Mouse (Mus musculus): ENCODE measurements around the gene Ankrd22. TPM values are rescaled to one million over a fixed set of nuclear protein-coding genes. Genes with fewer than 3 reads are reported as not detected.
"Not testable (repeated sequence)": the region's sequence is repeated elsewhere in the genome, so short reads cannot be mapped to it uniquely, and the experiment has no call there.

The Ankrd22 gene
- total RNA-seq (2014; fragmentation: Nextera tagmentation): 0.26 TPM in 1 of 2 replicates, not detected in the other
- total RNA-seq (2017): 0.98 and 2.0 TPM in 2 replicates

DNA sequence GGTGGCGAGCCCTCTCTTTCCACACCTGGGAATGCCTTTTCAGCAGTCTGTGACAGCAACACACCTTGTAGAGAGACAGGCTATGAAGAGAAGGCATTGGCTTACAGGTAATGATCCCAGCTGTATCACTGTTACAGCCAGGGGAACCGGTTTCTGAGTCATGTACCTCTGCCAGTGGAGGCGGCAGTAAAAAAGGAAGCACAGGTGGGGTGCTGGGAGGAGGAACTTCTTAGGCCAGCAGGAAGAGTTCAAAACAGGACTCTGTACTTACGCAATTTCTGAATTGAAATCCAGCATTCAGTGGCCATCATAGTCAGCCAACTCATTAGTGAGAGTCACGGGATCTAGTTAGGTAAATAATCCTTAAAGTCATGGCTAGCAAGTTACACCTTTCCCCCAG lies at the start of gene Ankrd22:
TSS of gene Ankrd22 (minus strand) at position 163 of the 400 bp plus-strand sequence.
- ATAC-seq (replicated peaks; ENCODE audit: poor library complexity, severe bottlenecking): peak; percentile 71

DNA sequence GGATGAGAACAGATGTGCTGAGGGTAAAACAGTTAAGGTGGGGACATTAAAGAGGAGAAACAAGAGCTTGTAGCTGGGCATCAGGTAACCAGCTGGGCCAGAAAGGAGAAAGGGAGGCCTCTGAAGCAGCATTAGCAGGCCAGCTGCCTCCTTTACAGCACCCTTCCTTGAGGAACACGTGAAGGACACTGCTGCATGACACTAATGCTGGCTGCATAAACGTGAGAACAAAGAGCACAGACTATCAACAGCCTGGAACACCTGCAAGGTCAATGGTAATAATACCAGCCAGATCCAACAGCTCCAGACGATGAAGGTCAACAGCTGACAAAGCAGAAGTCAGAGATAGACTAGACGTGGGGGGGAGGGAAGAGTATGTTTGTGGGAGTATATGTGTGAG lies 48.3 kb upstream of the Ankrd22 start:
- no peak for ATAC-seq (replicated peaks; ENCODE audit: poor library complexity, severe bottlenecking)

DNA sequence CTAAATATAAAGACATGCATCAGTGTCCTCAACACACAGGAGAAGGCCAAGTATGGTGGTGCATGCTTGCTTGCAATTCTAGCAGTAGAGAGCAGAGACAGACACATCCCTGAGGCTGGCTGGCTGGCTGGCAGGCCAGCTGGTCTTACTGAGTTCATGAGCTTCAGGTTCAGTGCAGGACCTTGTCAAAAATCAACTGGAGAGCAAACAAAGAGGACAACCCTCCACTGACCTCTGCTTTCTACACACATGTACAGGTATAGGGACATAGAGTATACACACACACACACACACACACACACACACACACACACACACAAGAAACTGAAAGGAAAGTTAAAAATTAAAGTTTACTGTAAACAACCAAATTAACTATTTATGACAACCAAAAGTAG lies 47.4 kb upstream of the Ankrd22 start:
- ATAC-seq (replicated peaks; ENCODE audit: poor library complexity, severe bottlenecking): no peak

DNA sequence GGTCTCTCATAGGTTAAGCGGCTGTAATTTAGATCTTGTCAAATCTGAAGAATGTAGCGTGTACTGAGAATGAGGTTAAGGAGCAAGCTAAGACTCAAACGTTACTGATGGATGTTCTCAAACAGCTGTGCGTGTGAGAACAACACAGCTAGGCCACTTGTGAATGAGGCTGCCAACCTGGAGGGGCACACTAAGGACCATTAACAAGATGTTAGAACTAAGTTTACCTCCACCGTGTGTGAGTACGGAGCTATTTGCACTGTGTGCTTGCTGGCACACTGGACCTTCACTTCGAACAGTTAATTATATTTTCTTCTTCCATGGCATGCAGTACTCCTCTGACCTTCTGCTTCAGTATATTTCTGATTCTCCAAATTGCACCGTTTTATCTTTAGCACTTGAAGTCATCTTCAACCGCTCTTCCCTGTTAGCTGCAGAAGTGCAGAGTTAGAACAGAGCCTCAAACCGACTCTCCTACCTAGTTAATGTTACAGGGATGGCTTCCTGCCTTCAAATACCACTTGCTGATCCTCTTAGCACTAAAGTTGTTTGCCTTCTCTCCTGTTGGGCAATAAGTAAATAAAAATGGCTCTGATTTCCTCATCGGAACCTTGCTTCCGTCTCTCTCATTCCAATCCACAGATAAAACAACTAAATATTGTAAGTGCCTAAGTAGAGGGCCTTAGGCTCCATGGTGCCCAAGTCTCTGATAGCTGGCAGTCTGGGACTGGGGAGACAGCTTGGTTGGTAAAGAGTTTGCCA lies 46.8 kb upstream of the Ankrd22 start:
- no peak for ATAC-seq (replicated peaks; ENCODE audit: poor library complexity, severe bottlenecking)

DNA sequence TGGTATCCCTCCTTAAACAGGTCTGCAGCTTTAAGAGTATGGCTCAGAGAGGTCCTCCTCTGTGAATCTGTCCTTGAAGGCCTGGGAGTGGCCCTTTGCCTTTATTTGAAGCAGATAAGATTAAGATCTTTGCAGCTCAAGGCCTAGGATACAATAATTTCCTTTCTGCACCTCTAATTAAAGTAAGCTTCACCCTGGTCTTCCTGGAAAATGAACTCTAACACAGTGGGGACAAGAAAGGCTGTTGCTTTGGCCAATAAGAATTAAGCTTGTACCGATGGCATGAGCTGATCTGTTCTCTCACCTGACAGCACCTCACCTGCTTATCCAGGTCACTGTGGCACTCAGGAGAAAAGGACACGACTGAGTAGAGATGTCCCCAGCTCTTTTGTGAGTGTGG lies 45.0 kb upstream of the Ankrd22 start:
- no peak for ATAC-seq (replicated peaks; ENCODE audit: poor library complexity, severe bottlenecking)

DNA sequence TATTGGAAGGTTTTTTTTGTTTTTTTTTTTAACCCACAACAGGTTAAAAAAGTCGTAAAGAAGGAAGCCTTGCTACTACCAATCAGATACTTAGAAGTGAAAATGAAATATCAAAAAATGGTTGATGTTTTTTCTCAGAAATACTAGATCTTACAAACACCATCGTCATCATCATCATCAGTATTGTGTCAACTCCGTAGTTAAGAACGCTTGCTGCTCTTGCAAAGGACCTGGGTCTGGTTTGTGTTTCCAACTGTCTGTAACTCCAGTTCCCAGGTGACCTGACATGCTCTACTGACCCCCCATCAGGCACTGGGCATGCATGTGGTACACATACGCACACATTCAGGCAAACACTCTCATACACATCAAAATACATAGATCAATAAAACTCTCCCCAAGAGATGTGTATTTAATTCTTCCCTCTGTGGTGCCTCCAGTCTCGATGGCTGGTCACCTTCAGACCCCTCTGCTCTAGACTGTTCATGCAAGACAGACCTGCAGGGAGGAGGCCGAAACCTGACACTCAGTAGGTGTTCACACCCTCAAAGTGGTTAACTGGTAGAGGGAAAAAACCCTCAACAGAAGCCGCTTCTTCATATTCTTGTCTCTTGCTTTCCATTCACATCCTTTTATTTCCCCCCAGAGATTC lies 44.2 kb upstream of the Ankrd22 start:
- ATAC-seq (replicated peaks; ENCODE audit: poor library complexity, severe bottlenecking): no peak

DNA sequence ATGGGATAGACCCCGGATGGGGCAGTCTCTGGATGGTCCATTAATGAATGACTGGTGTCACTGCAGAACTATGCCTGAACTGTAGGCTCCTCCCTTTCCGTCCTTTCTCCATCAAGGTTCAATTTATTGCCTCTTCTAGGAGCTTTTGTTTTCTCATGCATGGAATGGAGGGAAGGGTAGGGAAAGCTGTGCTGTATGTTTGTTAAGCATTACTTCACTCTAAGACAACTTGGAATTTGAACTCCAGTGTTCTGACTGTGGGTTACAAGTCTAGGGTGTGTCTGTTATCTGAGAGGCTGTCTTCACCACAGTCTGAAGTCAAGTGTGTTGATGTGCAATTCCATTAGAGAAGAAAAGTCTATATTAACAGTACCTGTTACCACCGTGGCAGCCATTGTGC lies 43.2 kb upstream of the Ankrd22 start:
- no peak for ATAC-seq (replicated peaks; ENCODE audit: poor library complexity, severe bottlenecking)

DNA sequence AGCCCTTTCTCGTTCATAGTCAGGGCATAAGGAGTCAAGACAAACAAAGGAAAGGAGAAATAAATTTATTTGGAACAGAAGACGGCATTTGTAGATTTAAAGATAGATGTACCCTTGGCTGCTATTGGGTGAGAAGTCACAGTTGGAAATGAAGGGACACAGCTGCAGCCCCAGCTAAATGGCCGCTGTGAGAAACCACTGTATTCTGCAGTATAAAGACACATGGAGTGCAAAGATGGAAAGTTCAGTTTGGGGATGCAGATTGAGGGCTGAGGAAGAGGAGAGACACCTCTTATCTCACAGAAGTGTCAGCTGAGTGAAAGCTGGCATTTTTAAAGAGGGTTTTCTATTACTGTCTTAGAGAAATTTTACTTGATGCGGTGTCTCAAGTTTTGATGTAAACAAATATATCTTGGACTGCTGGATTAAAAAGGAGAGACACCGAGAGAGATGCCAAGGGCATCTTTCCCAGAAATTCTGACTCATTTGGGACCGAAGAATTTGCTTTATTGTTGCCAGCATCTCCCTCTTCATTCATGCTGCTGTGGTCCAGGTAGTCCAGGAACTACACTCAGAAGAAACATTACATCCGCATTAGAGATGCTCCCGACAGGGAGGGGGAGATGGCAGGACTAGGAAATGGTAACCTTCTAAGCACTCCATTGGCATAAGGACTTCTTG lies 41.0 kb upstream of the Ankrd22 start:
- no peak for ATAC-seq (replicated peaks; ENCODE audit: poor library complexity, severe bottlenecking)

DNA sequence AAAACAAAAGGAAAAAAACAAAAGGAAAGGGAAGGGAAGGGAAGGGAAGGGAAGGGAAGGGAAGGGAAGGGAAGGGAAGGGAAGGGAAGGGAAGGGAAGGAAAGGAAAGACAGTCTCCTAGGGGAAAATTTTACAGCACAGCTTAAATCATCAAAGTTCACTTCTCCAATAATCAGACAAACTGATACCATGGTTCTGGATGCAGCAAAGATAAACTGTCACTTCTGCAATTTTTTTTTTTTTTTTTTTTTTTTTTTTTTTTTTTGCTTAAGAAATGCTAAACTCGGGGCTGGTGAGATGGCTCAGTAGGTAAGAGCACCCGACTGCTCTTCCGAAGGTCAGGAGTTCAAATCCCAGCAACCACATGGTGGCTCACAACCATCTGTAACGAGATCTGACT lies 40.3 kb upstream of the Ankrd22 start:
- ATAC-seq (replicated peaks; ENCODE audit: poor library complexity, severe bottlenecking): not testable (repeated sequence)

DNA sequence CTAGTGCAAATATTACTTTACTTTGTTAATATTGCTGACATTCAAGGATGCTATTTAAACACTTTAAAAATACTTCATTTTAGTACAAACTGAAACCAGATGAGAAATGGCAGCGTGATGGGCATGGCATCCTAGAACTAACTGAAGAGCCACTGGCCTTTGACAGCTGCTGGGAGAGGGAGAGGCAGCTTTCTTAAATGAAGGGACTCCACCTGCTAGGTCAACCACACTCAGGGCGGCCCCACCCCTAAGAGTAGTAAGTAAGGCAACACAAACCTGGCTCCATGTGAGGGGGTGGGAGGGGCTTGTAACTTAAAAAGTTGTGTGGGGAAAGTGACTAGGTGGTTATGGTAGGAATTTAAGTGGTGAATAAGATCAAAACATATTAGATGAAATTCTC lies 36.8 kb upstream of the Ankrd22 start:
- no peak for ATAC-seq (replicated peaks; ENCODE audit: poor library complexity, severe bottlenecking)

DNA sequence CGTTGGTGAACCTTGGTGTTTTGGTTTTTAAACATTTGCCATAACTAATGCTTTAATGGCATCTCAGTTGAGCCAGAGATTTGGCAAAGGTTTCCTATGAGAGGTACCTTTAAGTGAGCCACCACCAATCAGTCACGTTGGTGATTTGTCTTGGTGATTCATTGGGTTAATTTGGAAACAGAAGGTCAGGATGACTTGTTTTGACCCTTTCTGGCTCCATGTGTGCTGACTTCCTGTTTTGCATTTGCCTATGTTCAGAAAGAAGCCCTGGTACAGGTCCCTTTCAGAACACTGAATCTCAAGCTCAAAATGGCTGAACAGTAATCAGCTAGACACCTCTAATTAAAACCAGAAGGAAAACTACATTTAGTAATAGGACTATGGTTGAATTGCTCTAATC lies 33.6 kb upstream of the Ankrd22 start:
- ATAC-seq (replicated peaks; ENCODE audit: poor library complexity, severe bottlenecking): peak; percentile 64

DNA sequence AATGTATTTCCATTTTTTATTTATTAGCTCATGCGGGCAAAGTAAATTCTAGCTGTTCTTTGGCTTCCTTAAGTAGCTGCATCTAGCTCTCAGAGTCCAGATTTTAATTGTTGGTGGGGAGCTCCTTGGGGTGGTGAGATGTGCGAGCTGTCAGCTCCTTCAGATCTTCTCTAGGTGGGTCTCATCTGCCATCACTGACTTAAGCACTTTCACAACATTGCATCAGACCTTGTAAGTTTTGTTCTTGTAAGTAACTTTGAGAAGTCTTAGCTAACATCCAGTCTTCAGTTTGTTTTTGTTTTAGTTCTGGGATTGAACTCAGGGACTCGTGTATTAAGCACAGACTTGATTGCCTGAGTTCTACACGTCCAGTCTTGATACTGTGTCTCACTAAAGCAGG lies 33.0 kb upstream of the Ankrd22 start:
- peak; percentile 28 for ATAC-seq (replicated peaks; ENCODE audit: poor library complexity, severe bottlenecking)

DNA sequence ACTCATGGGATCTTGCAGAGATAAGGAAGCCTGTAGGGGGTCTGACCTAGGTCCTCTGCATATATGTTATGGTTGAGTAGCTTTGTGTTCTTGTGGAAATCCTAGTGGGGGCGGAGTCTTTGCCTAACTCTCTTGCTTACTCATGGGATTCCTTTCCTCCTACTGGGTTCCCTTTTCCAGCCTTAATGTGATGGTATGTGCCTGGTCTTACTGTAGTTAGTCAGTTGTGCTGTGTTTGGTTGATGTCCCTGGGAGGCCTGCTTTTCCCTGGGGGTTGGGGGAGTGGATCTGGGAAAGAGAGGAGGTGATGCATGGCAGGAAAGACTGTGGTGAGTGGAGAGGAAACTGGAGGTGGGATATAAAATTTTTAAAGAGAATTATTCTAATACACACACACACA lies 32.2 kb upstream of the Ankrd22 start:
- ATAC-seq (replicated peaks; ENCODE audit: poor library complexity, severe bottlenecking): no peak

DNA sequence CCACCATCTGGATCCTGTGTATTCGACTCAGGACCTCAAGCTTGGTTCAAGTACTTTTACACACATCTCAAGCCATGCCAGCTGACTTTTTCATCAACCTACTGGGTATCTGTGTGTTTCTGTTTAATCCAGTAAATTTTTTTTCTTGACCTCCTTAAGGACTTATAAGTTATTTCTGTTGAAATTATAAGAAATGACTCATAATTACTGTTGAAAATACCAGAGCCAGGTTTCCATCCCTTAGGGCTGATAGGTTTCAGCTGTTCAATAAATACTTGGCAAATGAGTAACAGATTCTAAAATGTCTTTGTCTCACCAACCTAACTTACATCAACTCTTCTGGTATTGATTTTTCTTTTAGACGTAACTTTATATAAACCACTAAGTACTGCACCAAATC lies 29.2 kb upstream of the Ankrd22 start:
- no peak for ATAC-seq (replicated peaks; ENCODE audit: poor library complexity, severe bottlenecking)

DNA sequence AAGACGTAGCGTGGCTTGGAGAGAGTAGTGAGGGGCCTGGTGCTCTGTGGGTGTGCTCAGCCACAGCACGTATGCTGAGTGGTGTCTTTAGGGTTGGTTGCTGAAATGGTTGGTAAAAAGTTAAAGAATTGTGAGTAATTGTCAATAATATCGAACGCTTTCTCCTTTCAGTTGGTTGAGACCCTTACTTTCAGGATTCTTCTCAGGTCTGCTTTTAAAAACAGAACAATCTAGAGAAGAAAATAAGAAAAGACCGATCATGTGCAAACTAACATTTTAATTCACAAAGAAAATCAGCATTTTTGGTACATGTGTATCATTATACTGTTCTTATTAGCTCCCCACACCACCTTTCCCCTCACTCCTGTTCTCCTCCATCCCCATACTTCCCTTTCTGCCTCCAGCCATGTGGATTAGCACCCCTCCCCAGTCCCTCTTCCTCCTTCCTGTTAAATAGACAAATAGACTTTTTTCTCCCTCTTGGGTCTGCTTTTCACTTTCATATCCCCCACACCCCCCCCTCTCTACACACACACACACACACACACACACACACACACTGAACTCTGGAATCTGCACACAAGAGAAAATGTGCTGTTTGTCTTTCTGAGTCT lies 28.4 kb upstream of the Ankrd22 start:
- peak; percentile 42 for ATAC-seq (replicated peaks; ENCODE audit: poor library complexity, severe bottlenecking)

DNA sequence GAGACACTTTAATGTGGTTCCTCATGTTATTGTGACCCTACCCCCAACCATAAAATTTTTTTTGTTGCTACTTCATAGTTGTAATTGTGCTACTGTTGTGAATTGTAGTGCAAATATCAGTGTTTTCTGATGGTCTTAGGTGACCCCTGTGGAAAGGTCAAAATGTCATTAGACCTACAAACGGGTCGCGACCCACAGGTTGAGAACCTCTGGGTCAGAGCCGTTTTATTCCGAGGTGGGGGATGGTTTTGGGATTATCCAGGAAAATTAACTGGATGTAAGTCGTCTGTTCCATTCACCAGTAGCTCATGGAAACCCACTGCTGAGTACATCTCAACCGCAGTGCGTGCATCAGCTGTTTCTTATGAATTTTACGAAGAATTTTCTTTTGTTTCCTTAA lies 27.8 kb upstream of the Ankrd22 start:
- ATAC-seq (replicated peaks; ENCODE audit: poor library complexity, severe bottlenecking): no peak

DNA sequence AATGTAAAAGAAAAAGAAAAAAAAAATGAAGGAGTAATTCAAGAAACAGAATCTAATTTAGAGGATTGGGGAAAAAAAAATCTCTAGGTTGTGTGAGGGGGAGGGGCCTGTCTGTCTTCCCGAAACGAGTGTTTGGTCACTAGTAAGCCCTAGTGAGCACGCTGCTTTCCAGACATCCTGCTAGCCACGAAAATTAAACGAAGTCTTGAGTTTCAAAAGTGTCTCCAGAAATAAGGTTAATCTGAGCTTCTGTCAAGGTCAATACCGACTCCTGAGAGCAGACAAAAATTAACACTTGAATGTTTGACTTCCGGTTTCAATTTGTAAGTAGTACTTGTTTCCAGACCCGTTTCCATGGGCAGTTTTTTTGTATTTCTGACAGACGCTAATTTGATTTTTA lies 27.3 kb upstream of the Ankrd22 start:
- ATAC-seq (replicated peaks; ENCODE audit: poor library complexity, severe bottlenecking): no peak

DNA sequence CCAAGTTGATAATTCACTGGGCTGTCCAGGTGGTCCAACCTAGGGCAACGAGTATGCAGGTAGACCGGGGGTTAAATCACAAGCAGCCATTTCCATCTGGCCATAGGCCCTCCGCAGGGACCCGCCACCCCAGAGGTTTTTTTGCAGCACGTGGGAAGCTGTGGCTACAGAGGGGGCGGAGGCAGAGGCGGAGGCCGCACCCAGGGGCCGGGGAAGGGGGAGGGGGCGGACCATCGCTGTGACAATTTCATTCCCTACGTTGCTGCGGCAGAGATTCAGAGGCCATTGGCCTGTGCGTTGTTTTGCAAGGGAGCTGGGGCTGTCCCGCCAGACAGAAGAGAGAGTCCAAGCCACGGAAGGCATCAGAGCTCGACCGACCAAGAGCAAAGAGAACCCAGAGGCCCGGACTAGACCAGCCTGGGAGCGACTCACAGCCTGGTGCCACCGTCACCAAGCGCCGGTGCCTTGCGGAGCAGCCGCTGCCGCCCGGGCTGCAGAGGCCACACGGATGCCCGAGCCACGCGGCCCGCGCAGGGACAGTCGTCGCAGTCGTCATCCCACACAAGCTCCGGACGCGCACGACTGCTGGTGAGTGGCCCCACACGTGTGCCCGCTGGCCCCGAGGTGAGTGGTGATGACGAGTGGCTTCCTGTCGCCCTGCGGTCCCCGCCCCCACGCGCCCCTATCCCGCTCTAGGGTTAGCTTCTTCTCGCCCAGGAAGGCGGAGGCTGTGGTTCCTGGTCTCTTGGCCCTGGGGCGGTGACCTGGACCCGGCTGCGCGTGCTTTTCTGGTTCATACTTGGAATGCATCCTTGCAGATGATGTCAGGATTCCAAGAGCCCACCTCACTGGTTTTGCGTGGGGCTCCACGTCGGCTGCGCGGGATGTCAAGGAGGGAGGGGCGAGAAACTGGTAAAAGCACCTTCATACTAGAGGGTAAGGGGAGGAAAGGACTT lies 26.4 kb upstream of the Ankrd22 start, which contains the start of gene Stambpl1:
TSS of gene Stambpl1 (plus strand) at position 222 of the 956 bp plus-strand sequence.
- ATAC-seq (replicated peaks; ENCODE audit: poor library complexity, severe bottlenecking): peak; percentile 81

DNA sequence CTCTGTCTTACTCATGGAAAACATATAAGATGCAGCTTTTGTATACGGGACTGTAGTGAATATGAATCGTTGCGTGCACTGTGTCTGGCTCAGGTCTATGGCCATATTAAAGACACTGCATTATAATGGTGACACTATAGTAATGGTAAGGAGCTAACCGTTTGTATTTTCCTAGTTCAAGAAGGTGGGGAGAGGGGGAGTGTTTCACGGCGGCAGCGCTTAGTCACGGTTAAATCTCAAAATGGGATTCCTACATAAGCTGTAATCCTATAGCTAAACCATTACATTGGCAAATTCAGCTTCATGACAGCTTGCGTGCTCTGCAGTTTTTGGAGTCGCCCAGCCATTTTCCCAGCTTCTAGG lies 25.8 kb upstream of the Ankrd22 start:
- no peak for ATAC-seq (replicated peaks; ENCODE audit: poor library complexity, severe bottlenecking)

DNA sequence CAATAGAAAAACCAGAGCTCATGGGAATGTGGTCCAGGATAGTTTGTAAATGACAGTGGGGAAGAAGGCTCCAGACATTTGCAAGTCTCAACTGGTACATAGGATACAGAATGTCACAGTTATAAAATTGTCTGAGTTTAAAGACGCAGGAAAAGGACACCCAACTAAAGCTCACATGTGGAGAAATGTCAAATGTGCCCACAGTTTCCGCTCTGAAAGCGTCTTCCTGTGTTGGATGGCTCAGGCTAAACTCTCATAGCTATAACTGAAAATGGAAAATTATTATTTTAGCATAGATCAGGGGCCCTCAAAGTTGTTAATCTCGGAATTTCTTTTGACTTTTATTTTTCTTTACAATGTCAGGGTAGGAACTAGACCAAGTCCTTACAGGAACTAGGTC lies 21.0 kb upstream of the Ankrd22 start:
- ATAC-seq (replicated peaks; ENCODE audit: poor library complexity, severe bottlenecking): no peak

Data from granulocyte monocyte progenitor cell, adult 5-6 weeks (primary cell).